Mouse (Mus musculus): ENCODE measurements around the gene H2al2a. TPM values are rescaled to one million over a fixed set of nuclear protein-coding genes. Genes with fewer than 3 reads are reported as not detected.

Gene H2al2a
- total RNA-seq (2017) = 0.95 TPM in 1 of 3 replicates, not detected in the others

DNA sequence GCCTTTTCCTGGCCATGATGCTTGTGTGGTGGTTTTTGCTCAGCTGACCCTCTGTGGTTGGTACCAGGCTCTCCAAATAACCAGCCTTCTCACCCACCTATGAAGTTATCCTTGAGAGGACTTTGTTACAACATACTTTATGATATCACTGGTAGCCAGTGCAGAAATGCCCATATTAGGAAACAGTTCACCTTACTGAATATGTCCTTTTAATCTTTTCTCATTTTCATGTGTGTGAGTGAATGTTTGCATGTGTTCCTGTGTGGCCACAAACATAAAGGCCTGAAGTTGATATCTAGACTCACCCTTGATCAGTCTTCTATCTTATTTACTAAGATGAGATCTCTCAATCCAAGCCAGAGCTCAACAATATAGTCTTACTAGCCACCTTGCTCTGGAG is at the start of gene H2al2a:
H2al2a (minus strand) TSS at position 101 of the 400 bp plus-strand sequence.
- no peak for ATAC-seq (replicated peaks; ENCODE audit: insufficient number of reproducible peaks, low FRiP score, low TSS enrichment, poor library complexity, severe bottlenecking)

DNA sequence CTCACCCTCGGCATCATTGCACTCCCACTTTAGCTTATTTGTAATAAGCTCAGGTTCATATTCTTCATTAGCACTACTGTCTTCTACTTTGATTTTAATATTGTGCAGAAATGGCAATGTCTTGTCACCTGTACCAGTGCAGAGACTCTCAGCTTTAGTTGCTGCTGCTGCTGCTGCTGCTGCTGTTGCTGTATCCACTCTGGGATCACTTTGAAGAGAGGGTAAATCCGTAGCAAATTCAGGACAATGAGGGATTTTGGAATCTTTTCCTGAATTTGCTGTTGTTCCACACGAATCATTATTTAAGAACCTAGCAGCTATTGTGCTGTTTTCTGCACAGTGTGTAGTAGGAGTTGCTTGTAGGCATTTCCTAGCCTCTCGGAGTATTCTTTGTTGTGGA is 49.4 kb upstream of the H2al2a start:
- no peak for ATAC-seq (replicated peaks; ENCODE audit: insufficient number of reproducible peaks, low FRiP score, low TSS enrichment, poor library complexity, severe bottlenecking)

DNA sequence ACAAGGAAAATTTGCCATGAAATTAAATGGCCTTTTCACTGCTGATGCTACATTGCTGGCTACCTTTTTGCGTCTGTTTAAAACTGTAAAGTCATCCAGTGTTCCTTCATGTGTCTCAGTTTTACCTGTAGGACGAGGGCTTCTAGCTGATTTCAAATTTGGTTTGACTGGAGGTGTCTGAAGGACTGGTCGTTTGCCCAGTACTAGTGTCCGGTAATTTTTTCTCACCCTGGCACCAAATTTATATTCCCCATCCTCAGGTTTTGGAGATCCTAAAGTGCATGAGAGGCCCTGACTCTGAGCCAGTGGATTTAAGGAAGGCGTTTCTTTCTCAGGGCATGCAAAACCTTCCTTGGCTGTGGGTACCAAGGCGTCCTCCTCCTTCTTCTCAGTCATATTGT is 49.0 kb upstream of the H2al2a start:
- ATAC-seq (replicated peaks; ENCODE audit: insufficient number of reproducible peaks, low FRiP score, low TSS enrichment, poor library complexity, severe bottlenecking) = no peak

DNA sequence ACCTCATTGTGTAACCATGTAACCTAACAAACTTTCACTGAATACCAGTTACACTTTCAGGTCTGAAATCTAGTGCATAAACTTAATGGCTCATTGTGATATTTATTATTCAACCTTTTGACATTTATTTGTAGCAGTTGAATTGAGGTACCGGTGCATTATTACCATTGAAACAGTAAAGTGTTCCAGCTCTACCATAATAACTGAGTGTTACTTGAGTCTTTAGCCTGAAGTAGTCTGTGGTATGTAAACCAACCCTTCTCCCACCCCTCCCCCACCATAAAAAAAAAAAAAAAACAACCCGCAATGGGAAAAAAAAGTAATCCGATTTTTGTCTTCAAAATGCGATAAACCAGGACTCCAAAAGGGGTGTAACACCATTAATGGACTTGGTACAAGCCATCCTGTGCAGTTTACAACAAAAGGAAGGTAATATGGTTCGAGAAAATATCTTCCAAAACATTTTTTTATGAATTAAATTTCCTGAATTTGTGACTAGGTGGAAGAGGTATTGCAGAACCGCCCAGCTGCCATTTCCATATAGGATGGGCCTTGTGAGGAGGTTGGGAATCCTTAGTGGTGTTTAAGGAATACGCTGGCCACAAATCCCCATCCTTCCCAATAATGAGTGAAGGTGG is 48.5 kb upstream of the H2al2a start:
- no peak for ATAC-seq (replicated peaks; ENCODE audit: insufficient number of reproducible peaks, low FRiP score, low TSS enrichment, poor library complexity, severe bottlenecking)

DNA sequence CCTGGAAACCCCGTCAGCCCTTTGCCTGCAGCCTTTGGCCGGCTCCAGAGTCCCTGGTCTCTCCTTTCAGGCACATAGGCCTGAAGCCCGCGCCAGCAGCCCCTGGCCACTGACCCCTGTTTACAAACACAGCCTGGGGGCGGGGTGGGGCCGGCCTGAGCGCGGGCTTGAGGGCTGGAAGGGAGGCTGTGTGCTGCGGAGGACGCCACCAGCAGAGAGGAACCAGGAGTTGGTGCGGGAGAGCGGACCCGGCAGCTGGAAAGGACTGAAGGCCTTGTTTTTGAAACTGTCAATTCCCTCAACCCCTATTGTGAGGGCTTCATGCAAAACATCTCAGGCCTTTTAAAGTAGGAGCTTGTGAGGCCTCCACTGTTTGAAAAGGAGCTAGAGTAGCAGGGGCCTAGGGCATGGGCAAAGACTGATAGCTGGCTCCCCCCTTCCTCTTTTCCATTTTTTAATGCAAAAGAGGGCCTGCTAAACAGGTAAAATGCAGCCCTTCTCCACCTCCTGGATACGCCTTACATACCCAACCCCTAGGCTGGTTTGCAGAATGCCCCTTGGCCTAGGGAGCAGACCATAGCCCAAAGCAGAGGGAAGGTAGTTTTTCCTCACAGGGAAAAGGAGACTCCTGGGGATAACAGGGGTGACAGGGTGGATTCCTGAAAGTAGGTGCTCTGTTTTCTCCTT is 44.6 kb upstream of the H2al2a start:
- no peak for ATAC-seq (replicated peaks; ENCODE audit: insufficient number of reproducible peaks, low FRiP score, low TSS enrichment, poor library complexity, severe bottlenecking)

DNA sequence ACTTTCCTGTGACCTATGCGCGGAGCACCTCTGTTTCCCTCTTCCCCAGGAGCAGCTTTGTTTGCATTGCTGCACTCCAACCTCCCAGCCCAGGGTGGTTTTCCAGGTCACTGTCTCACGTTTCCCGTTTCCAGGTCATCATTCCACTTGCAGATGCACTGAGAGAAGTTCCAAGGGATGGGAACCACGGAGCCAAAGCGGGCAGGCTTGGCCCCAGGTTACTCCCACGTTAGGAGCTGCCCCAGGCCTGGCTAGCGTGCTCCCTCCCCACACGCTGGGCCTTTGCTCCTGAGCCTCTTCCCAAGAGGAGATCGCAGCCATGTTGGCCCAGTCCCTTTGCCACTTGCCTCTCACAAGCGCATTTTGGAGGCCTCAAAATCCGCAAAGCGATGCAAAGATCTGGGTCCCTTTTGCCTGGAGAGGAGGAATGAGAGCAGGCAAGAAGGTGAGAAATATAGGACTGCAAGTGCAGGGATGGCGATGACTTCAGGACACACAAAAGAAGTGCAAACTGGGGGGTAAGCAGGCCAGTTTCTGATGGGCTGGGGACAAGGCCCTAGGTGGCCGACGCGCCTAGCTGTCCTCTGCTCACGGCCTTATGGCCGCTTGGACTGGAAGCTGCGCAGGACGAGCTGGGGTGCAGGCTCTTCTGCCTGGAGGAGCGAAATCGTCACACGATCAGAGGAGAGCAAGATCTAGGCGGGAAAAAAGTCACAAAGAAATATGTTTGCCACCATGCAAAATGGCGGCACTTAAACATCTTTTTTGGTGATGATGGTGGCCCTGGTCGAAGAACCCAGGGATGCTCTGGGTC is 43.8 kb upstream of the H2al2a start:
- no peak for ATAC-seq (replicated peaks; ENCODE audit: insufficient number of reproducible peaks, low FRiP score, low TSS enrichment, poor library complexity, severe bottlenecking)

DNA sequence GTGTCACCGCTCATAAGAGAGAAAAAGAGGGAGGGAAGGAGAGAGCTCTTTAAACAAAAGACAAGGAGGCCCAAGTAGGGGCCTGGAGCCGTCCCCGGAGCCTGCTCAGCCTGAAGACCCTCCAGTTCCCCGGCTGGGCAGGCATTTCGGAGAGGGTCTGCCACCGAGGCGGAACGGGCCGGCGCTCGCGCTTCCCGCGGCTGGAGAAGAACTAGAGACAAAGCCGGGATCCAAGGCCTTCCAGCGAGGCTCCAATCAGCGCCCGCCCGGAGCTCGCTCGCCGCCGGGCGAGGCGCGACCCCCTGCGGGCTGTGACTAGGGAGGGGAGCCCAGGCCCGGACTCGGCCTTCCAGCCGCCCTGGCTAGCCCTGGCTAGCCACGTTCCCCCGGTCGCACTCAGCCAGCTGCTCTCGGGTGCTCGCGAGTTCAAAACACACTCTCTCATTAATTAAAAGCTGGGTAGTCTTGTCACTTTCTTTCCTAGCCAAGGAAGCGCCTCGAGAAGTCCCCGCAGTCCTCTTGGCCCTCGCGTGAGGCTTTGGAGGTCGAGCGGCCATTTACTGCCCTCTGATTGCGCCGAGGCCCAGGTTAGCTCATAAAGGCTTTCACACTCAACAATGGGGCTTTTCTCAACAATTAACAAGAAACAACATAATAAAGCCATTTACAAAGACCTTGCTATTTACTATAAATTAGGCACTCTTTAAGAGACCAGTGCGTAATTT is 43.0 kb upstream of the H2al2a start:
- ATAC-seq (replicated peaks; ENCODE audit: insufficient number of reproducible peaks, low FRiP score, low TSS enrichment, poor library complexity, severe bottlenecking) = no peak

DNA sequence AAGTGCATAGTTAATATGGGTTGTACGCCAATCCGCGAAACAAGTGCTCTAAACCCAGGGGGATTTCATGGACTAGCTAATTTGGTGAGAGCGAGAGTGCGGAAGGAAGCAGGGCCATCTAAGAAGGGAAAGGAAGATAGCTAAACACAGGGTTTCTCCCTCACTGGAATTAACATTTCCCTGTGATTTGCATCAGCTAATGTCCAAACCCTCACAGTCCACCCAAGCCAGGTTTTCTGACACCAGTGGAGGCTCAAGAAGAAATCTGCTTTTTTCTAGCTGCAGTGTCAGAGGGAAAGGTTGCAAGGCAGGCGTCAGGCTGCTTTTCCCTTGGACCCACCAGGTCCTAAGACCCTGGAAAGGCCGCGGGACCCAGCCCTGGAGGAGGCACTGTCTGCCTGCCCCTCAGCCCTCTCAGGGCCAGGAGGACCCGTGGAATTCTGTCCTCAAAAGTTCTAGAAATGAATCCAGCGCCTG is 42.2 kb upstream of the H2al2a start:
- ATAC-seq (replicated peaks; ENCODE audit: insufficient number of reproducible peaks, low FRiP score, low TSS enrichment, poor library complexity, severe bottlenecking) = no peak

DNA sequence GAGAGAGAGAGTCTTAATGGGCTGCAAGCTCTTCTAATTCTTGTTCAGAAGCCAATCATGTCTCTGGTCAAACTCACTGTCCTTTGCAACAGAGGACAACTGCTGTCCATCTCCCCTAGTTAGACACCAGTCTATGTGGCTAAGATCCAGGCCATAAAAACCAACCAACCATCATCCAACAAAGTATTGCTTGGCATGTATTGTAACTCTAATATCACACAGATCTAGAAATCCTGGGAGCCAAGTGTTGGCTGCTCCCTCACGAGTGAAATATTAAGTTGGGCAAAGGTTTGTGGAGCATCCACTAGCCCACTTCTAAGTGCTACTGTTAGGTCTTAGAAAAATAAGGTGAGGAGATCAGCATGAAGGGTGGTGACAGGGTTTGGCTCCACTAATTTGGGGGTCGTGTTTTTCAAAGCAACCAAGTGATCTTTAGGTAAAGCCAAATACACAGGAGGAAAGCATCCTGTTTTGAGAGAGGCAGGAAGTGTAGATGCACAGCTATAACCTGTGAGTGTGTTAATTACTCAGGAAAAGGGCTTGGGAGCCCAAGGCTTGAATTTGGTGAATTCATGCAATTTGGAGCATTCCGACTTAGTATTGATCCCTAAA is 41.5 kb upstream of the H2al2a start:
- no peak for ATAC-seq (replicated peaks; ENCODE audit: insufficient number of reproducible peaks, low FRiP score, low TSS enrichment, poor library complexity, severe bottlenecking)

DNA sequence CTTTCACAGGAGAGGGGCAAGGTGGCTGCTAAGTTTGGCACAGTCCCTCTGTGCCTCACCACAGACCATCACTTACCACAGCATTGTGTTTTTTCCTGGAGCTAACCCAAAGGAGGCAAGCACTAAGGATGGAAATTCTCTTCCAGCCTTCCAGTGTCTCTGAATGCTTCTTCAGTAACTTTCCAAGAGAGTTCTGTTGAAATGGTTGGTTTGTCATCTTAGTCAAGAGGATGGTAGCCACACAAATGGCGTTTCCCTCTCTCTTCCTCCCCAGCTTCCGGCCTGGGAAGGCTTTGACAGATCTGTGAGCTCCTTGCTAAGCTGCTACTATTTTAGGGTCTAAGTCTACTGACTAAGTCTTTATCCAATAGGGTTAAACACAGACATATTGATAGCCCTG is 40.7 kb upstream of the H2al2a start, which contains the start of gene A930004D18Rik:
A930004D18Rik (minus strand) TSS at position 247 of the 400 bp plus-strand sequence.
- ATAC-seq (replicated peaks; ENCODE audit: insufficient number of reproducible peaks, low FRiP score, low TSS enrichment, poor library complexity, severe bottlenecking) = no peak

DNA sequence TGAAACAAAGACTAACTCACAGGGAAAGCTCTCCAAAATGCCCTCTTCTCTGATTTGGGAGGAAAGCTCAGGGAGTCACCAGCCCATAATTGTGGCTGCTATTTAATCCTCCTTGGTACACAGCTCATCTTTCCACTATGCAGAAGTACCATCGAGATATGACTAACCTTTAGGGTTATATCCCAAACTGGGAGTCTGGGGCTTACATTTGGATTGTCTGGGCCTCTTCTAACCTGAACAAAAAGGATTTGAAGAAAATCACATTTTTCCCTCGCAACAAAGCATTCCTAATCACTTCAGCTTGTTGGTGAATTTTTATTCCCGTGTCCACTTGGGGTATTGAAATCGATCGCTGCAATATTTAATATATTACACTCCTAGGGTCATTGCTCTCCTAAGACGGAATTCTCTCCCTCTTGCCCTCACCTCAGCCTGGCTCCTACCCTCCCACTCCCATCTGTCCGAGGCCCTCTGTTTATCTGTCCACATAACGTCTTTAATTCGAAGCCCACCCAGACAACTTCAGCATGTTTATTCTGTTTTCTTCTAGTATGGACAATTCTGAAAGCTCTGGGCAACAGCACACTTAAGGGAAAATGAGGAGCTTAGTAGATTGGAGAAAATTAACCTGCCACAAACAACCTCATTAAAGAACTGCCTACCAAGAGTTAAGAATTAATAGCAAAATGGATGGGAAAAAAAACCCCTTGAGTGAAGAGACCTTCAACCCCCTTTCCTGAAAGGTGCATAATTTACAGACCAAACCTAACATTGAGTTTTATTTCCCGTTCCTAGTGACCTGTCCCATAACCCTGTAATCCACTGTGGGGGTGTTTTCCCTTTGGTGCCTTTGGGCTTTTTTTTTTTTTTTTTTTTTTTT is 37.9 kb upstream of the H2al2a start:
- no peak for ATAC-seq (replicated peaks; ENCODE audit: insufficient number of reproducible peaks, low FRiP score, low TSS enrichment, poor library complexity, severe bottlenecking)

DNA sequence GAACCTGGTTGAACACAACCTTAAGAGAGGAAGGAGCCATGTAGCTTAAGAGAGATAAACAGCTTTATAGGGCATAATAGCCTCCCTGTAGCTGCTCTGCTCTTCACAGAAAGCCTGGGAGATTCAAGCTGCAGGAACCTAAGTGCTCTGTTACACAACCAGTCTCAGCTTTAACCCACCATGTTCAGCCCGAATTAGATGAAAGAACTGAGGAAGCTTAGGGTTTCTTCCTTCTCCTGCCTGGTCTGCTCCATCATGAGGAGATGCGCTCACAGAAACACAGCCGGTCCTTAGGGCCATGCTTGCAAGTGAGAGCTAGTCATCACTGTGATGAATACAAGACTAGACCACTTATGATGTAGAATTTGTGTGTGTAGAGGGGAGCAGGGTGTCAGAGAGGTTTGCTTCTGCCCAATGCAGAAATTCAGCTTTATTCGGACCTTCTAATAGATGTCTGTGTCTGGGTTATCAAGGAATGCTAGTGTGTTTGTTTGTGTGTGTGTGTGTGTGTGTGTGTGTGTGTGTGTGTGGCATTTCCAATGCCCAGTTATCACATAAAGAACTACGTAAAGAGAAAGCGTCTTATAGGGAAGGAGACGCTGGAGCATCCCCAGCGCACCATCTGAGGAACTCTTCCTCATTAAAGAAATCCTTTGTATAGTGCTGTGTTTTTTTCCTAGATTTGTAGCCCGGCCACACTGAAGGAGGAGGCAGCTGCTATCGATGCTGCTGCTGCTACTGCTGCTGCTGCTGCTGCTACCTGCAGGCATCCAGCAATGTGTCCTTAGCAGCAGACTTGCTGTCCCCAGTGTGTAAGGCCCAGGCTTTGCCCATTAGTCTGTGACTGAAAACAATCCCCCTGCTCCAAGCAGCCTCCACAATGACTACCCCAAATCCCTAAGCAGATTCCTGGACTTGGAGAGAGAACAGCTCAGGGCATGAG is 36.7 kb upstream of the H2al2a start:
- ATAC-seq (replicated peaks; ENCODE audit: insufficient number of reproducible peaks, low FRiP score, low TSS enrichment, poor library complexity, severe bottlenecking) = no peak

DNA sequence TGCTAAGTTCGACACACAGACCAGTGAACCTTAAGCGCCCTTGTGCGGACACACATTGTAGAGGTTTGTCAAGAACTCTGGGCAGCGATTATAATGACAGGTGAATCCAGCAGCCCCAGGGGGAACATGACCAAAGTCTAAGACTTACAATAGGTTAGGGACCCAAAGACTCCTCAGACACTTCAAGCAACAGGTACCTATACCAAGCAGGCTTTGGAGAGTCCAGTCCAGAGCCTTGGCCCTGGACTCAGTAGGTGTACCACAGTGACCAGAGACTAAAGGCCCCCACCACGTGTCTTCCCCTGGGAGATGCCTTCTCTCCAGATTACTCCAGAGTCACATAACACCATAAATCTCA is 35.8 kb upstream of the H2al2a start:
- ATAC-seq (replicated peaks; ENCODE audit: insufficient number of reproducible peaks, low FRiP score, low TSS enrichment, poor library complexity, severe bottlenecking) = no peak

DNA sequence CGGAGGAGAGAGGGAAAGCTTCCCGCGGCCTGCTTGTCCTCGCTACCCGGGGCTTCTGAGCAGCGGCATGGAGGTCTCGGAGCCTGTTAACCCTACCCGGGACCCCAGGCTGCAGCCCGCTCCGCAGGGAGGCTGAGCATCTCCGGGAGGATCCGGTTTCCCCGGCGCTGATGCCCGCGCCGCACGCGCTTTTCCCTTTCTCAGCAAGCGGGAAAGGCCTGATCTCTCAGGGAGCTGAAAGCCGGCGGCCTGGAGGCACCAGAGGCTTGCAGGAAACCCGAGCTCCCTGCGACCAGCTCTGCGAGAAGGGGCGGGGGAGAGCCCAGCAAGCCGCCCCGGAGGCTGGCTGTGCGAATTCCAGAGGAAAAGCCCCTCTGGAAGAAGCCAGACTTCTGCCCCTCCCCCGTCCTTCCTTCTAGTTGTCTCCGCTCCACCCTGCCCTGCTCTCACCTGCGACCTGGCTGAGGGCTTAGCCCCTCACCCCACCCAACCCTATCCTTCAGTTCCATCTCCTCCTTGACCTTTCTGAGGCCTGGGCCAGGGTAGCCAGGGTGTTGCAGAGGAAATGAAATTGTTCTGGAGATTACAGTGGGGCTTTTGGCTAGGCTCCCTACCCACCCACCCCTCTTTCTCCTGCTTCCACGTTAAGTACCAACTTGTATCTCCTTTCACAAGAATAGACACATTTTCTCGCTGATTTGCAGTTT is 35.2 kb upstream of the H2al2a start:
- ATAC-seq (replicated peaks; ENCODE audit: insufficient number of reproducible peaks, low FRiP score, low TSS enrichment, poor library complexity, severe bottlenecking) = no peak

DNA sequence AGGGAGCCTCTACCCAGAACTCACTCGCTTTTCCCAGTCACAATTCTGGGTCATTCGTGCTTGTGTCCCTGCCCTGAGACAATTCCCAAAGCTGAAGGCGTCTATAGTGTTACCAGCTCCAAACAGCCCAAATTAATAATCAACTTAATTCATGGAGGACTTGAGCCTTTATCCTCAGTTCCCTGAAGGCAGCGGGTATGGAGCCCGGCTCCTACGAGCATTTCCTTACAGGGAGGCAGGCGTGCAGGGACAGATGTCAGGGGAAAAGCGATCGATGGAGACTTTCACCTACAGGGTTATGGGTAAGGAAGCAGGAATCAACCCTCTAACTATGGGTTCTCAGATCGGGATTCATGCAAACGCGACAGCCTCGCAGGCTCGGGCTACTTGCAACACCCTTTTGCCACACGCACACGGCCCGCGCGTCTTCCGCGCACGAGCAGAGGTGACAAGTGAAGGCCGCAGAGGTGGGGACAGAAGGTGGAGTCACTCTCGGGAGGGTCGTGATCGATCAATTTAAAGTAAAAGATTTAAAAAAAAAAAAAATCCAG is 34.6 kb upstream of the H2al2a start:
- ATAC-seq (replicated peaks; ENCODE audit: insufficient number of reproducible peaks, low FRiP score, low TSS enrichment, poor library complexity, severe bottlenecking) = no peak

DNA sequence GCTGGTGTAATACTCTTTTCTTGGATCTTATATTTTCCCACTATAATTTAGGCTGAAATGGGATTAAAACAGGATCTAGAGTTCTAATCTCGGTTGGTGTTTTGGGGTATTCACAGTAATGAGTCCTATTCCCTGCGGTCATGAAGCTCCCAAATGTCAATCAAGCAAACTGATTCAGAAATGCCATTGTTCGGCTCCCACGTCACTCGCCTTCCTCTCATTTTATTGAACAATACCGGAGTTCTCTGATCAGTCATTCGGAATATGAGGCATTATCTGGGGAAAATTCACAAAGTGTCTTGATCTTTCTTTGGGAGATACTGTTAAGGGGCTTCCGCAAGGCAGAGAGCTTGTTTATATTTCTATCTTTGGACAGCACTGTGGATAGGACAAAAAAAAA is 33.8 kb upstream of the H2al2a start:
- no peak for ATAC-seq (replicated peaks; ENCODE audit: insufficient number of reproducible peaks, low FRiP score, low TSS enrichment, poor library complexity, severe bottlenecking)
